Mouse (Mus musculus) gastrocnemius, postnatal 14 days (tissue): ENCODE results near the gene Lgi4. TPM values are rescaled to one million over a fixed set of nuclear protein-coding genes. Genes with fewer than 3 reads are reported as not detected.

ENCODE experiments used
- DNase-seq: peaks from one replicate; pipeline ENCODE4 v3.0.0; 2021; ENCODE audit warnings: mixed read lengths
- intact Hi-C: fragments of 180-260 bp; cut with DNase I; formaldehyde crosslinking; loops from one replicate; pipeline ENCODE4 v1.15.1; 2025; ENCODE audit warnings: low total_unique reads
- total RNA-seq, 2 experiments: library from RNA; stranded (reverse); gene quantifications; 2 replicates each; pipeline ENCODE4 v1.2.3; 2021

The Lgi4 gene
- total RNA-seq, 2 experiments from 2014 or later: 6.2 to 8.7 TPM

- intact Hi-C loops: no loop called here
- no peak for DNase-seq
These were observed 37.9 kb downstream of the Lgi4 start for GRCm38 (mm10) chr7:31096892-31097564.

- intact Hi-C loops: loop anchor here (2.0 kb wide), 1 partner anchor 39 kb away; the partner anchor contains the start of gene Lgi4
- DNase-seq: peak; percentile 93
These were observed 38.6 kb downstream of the Lgi4 start for GRCm38 (mm10) chr7:31097583-31098248.

DNA sequence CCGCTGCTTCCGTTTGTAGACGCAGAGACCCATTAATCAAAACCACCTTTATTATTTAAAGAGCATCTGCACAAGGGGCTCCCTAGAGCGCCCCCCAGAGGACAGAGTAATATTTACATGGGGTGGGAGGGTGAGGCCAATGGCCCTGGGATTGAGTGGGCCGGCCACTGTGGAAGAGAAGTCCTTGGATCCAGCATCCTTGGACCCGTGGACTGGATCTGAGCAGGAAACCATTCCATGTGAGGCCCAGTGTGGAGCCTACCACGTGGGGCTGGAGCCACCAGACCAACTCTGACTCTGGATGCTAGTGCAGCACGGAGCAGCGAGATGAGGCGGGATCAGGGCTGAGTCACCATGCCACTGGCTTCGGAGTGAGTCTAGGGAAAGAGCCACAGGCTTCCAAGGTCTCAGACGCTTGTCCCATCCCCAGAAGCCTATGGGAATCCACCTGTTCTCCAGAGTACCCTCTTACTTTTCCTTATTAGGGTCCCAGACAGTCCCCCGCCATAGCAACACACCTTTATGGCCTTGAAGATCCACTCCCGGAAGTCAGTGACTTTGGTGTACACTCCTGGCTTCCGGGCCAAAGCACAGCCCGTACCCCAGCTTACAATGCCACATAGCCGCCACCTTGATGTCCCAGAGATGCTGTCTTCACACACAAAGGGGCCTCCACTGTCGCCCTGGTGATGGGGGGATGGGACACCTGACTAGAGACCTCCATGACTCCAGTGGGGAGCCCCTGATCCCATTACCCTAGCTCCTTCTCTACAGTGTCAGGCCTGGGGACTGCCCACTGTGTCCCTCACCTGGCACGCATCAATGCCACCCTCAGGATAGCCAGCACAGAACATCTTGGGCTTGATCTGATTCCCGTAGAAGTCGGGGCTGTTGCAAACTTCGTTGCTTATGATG, 39.8 kb downstream of the Lgi4 start:
- intact Hi-C loops: loop anchor here (2.0 kb wide), 1 partner anchor 40 kb away; the partner anchor contains the start of gene Lgi4
- DNase-seq: no peak

DNA sequence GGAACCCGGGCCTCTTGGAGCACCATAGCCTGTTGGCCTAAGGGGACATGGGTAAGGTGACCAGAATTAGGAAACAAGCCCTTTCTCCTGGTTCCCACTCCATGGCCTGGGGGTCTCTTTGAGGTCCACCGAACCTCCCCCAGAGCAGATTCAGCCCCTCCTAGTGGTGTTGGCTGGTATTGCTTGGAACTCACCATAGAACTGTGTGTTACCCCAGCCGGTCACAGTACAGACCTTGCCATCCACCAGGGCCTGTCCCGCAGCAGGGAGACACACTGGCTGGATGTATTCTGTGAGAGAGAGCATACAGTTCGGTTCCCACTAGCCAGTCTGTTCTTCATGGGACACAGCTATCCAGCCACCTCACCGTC, 40.5 kb downstream of the Lgi4 start:
- intact Hi-C loops: loop anchor here (2.0 kb wide), 1 partner anchor 41 kb away; the partner anchor contains the start of gene Lgi4
- DNase-seq: no peak

DNA sequence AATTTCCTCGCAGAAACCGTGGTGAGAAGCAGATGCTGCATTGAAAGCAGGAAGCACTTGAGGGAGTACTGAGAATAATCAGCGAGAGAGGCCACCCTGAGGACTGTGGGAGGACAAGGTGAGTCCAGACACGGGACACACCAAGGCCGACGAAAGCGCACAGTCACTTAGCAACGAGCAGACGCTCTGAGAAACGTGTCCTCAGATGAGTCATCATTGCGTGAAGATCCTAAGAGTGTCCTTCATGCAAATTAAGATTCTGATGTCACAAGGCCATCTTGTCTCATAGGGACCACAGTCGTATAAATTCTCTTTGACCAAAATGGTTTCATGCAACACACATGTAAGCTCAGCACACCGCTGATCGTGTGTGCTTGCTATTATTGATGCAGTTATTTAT, 41.6 kb downstream of the Lgi4 start:
- intact Hi-C loops: no loop called here
- no peak for DNase-seq

DNA sequence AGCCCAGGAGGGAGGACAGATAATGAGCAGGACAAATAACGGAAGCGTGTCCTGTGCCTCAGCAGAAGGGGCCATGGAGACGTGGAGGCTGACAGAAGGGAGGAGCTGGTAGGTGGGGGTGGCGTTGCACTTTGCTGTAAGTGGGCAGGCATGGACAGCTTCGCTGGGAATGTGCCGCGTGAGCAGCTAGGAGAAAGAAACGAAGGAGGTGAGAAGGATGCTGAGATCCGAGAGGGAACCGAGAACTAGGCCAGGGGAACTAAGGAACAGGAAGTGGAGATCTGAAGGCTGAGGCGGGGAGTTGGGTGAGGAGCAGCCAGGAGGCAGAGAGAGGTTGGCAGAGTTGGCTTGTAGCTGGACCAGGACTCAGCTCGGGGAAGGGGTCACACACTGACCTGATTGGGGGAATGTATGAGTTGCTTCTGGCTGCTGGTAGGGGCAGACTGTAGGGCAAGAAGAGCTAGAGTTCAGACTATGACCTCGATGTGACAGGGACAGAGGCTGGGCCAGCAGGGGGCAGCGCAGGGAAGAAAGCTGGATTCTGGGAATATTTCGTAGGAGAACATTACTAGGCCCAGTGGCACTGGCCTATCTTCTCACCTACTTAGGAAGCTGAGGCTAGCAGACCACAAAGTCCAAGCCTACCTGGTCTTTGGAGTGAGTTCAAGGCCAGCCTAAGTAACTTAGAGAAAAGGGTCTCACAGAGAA, 46.1 kb downstream of the Lgi4 start:
- intact Hi-C loops: no loop called here
- DNase-seq: peak; percentile 73

GRCm38 (mm10) chr7:31106166-31106565, 47.0 kb downstream of the Lgi4 start:
- intact Hi-C loops: no loop called here

DNA sequence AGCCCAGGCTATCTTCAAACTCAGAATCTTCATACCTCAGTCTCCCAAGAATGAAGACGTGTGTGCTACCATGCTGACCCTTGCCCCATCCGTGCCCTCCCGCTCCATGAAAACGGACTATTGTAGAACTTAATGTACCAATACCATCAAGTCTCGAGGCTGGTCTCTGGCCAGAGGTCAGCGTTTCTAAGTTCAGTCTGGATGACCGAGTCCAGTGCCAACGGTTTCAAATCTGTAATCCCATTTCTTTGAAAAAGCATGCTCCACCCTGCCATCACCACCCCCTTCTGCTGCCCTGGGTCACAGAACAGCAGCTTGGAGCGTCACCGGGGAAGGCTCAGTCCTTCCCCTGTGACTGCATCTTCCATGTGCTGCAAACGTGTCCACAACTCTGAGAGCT, 48.6 kb downstream of the Lgi4 start:
- intact Hi-C loops: no loop called here
- no peak for DNase-seq

More at GRCm38 (mm10) chr7:31106166-31106565, 47.0 kb downstream of the Lgi4 start:
- no peak for DNase-seq

DNA sequence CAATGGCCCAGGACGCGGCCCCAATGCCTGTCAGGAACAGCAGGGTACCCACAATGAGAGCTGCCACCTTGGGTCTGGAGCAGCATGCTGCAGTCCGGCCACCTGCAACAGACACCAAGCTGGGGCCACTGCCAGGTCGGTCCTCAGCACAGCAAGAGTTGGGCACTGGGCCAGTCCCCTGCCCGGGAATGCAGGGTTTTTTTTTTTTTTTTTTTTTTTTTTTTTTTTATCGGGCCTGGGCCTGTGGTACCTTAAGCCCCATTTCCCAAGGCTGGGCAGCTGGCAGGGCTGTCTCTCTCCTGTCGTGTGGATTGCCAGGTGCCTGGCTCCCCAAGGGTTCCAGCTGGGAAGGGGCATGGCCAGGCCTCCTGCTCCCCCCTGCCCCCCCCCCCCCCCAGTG, 49.9 kb downstream of the Lgi4 start:
- DNase-seq: peak; percentile 66
- intact Hi-C loops: no loop called here

- intact Hi-C loops: no loop called here
- no peak for DNase-seq
These were observed 50.7 kb downstream of the Lgi4 start for GRCm38 (mm10) chr7:31109796-31110195.

- no peak for DNase-seq
- intact Hi-C loops: no loop called here
These were observed 51.8 kb downstream of the Lgi4 start for GRCm38 (mm10) chr7:31110861-31111385.

DNA sequence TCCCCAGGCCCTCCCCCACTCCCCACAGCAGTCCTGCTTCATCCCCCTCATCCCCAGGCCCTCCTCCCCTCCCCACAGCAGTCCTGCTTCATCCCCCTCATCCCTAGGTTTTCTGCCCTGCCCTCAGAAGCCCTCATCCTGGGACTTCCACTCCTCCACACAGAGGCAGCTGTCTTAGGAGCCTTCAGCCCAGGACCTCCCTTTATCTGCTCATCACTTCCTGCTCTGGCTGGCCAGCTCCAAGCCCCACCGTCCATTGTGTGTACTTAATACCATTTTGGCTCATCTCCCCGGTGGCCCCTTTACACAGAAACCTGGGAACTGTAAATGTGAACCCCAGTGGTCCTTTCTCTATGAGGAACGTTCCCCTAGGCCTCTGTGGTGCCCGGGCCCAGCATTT, 52.9 kb downstream of the Lgi4 start:
- DNase-seq: no peak

DNA sequence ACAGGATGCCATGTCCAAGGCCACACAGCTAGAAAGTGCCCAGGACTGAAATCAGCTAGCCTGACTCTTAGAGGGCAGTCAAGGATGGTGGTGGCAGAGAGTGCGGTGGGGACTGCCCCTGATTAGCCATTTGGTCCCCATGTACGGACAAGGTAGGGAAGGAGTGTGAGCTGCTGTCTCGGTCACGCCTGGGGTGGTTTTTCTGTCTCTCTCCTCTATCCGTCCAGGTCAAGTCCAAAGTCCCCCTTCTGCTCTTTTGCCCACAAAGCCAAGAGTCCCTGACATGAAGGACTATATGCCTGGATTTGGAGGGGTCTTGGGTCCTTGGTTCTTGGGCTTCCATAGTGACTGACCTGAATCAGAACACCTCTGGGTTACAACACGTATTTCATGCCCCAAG, 54.7 kb downstream of the Lgi4 start:
- intact Hi-C loops: no loop called here
- no peak for DNase-seq

More for the DNA sequence above, 52.9 kb downstream of the Lgi4 start:
- intact Hi-C loops: no loop called here

DNA sequence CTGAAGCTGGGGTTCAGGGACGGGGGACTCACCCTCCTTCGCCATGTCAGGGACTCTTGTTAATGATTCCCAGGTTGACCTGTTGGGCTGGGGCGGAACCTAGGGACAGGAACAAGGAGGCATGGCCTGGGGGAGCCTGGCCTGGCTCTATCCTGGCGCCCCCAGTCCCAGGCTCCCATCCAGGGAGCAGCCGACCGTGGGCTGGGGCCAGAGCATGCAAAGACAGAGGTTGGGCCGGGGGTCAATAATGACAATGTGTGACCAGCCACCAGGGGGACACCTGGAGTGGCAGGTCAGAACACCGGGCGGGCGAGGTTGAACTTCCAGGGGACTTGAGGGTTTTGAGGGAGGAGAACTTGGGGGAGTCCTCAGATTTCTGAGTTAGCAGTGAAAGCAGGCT, 55.5 kb downstream of the Lgi4 start:
- intact Hi-C loops: no loop called here
- no peak for DNase-seq

DNA sequence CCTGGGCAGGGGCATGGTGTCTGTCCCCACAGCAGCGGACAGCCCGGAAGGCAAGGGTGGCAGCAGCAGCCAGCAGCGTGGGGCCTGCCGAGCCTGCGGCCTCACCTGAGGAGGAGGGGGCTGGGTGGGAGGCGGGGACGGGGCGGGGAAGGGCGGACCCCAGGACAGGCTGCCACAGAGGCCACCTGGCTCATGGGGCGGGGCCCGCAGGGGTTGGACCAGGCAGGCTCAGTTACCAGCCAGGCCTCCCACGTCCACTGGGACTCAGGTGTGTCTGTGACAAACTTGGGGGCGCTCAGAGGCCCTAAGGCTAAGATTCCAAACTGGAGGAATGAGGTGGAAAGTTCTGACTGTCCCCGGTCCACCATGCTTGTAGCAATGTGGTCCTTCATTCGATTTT, 56.0 kb downstream of the Lgi4 start, which contains the start of gene Hpn:
Gene Hpn (minus strand): TSS at position 109 of the 400 bp plus-strand sequence.
- no peak for DNase-seq
- intact Hi-C loops: no loop called here

DNA sequence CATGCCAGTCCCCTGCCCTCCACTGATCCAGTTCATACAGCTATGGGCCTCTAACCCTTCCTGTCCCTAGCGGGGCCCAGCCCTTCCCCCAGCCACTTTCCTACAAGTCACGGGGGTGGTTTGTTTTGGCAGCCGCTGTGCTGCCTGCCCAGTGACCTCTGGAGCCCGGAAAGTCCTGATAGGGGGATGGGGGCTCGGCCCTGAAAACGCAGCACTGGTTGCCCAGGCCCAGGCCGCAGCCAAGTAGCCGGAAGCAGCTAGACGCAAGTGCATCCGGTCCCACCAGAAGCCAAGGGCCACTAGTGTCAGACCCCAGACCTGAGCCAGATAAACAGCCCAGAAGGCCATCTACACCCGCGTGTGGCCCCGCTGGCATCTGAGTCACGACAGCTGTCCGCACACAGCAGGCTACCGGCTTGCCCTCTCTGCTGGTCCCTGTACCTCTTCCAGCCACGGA, 56.5 kb downstream of the Lgi4 start:
- intact Hi-C loops: no loop called here
- peak; percentile 79 for DNase-seq

DNA sequence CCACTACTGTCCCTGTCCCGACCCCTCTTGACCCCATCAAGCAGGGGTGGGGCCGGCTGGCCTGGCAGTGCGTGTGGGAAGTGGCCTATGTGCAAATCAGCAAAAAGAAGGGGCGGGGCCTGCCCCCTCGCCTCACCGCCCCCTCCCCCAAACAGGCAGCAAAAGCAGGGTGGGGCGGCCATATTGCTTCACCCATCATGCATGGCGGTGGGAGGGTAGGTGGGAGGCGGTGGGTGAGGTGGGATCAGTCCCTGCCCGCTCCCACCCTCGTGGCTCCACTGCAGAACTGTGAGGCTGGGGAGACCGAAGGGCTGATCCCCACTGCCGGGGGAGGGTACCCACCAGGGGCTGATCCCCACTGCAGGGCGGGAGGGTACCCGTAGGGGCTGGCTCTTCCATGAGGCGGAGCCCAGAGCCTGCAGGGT, 57.6 kb downstream of the Lgi4 start:
- intact Hi-C loops: no loop called here
- no peak for DNase-seq

DNA sequence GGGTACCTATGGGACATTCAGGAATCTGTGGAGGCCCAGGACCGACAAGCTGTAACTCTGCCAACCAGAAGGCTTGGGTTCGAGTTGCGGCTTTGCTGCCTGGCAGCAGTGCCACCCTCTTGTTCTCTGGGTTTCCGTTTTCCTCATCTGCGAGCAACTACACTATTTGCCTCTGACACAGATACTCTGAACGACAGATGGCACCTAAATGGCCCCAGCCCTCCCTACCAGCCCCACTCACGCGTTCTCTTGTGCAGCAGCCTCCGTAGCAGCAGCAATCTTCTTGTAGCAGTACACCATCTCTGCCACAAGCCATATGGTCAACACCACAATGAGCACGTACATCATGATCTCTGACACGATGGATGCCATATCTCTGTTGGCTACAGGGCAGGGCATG, 58.3 kb downstream of the Lgi4 start:
- intact Hi-C loops: no loop called here
- DNase-seq: no peak

- peak; percentile 72 for DNase-seq
- intact Hi-C loops: no loop called here
These were observed 59.3 kb downstream of the Lgi4 start for GRCm38 (mm10) chr7:31118486-31118885.
